Mouse (Mus musculus) lung, embryonic 16.5 days (tissue): ENCODE data around the gene Tmem270. TPM values are rescaled to one million over a fixed set of nuclear protein-coding genes. Genes with fewer than 3 reads are reported as not detected.

Experiments used
- ATAC-seq: fragments of 200-750 bp; cut with Nextera tagmentation; 2 replicates; pipeline ENCODE4 v1.8.0; 2017; ENCODE audit warnings: low read depth, mild to moderate bottlenecking, moderate library complexity
- H3K27ac ChIP-seq: fragments of 300-500 bp; sonication (generic); 2 replicates; pipeline ENCODE4 v1.5.1; 2014; ENCODE audit warnings: mild to moderate bottlenecking, control low read depth, low read length
- H3K27me3 ChIP-seq: fragments of 300-500 bp; sonication (generic); 2 replicates; pipeline ENCODE4 v1.6.1; 2014; ENCODE audit warnings: low read depth, low read length, mixed read lengths; ENCODE audit not compliant: control insufficient read depth, insufficient read depth
- H3K36me3 ChIP-seq: fragments of 300-500 bp; sonication (generic); 2 replicates; pipeline ENCODE4 v1.6.1; 2014; ENCODE audit warnings: low read length; ENCODE audit not compliant: control insufficient read depth, insufficient read depth
- H3K4me1 ChIP-seq: fragments of 300-500 bp; sonication (generic); replicated peaks from 2 replicates; pipeline ENCODE4 v1.6.1; 2014; ENCODE audit warnings: low read length, mixed read lengths; ENCODE audit not compliant: control insufficient read depth, insufficient read depth
- H3K4me2 ChIP-seq: fragments of 300-500 bp; sonication (generic); 2 replicates; pipeline ENCODE4 v1.6.1; 2014; ENCODE audit warnings: low read depth, low read length, control low read depth
- H3K4me3 ChIP-seq: fragments of 300-500 bp; sonication (generic); 2 replicates; pipeline ENCODE4 v1.5.1; 2014; ENCODE audit warnings: mild to moderate bottlenecking, low read length, control low read depth
- H3K9ac ChIP-seq: fragments of 300-500 bp; sonication (generic); 2 replicates; pipeline ENCODE4 v1.6.1; 2014; ENCODE audit warnings: low read length, control low read depth
- H3K9me3 ChIP-seq: fragments of 300-500 bp; sonication (generic); 2 replicates; pipeline ENCODE4 v1.6.1; 2016; ENCODE audit warnings: low read length; ENCODE audit not compliant: control insufficient read depth
- WGBS: fragments of 180-500 bp; shearing (Covaris S2); extraction: QIAGEN DNeasy Blood & Tissue Kit; methylation state at CpG from one replicate; pipeline ENCODE4 v1.1.7; 2014; 5-methylcytosine and 5-hydroxymethylcytosine counted together
- polyA plus RNA-seq: library from polyadenylated mRNA; unstranded; fragments of >200 nt; fragmentation: Nextera tagmentation; extraction: Ambion mirVana; gene quantifications from 2 replicates; pipeline ENCODE4 v1.2.1, GENCODE M21; 2015

Tmem270 gene
- polyA plus RNA-seq, 1 experiment from 2014 or later, result not detected

DNA sequence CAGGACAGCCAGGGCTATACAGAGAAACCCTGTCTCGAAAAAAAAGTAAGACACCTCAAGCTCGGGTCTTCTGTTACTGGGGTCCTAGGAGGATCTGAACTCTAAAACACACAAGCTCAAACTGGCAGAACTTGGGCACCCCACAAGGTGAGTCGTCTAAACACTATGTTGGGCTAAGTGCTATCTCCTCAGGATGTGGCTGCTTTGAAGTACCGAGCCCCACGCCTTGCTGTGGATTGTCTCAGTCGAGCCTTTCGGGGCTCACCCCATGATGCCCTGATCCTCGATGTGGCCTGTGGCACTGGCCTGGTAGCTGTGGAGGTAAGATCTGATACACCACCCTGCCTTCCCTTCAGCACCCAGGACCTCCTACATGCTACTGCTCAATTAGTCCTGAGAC lies 26.7 kb upstream of the Tmem270 start:
- Histone ChIP-seq H3K4me3 (no peak overlapping the region), H3K9ac (no peak overlapping the region), H3K4me2 (peak overlapping the region; percentile 82; the same call in 1 of the 2 replicates), H3K27me3 (no peaks in the 10 kb centered on the region), H3K27ac (no peak overlapping the region), H3K9me3 (no peaks in the 10 kb centered on the region), H3K4me1 (no peaks in the 10 kb centered on the region; the same call in 1 of the 2 replicates), H3K36me3 (no peaks in the 10 kb centered on the region)
- no peak for ATAC-seq
- 85% methylated on average over 8 of the region's 8 CpGs for WGBS

- 43% methylated on average over 9 of the region's 9 CpGs for WGBS
- no peak overlapping the region for H3K27ac ChIP-seq
- H3K27me3 ChIP-seq, result no peaks in the 10 kb centered on the region
- peak overlapping the region; percentile 74 for H3K9ac ChIP-seq
- peak overlapping the region; percentile 67 for H3K4me3 ChIP-seq
- peak; percentile 47 for ATAC-seq
- H3K9me3 ChIP-seq, result no peaks in the 10 kb centered on the region
- no peaks in the 10 kb centered on the region; the same call in 1 of the 2 replicates for H3K4me1 ChIP-seq
- H3K36me3 ChIP-seq, result no peaks in the 10 kb centered on the region
- peak overlapping the region; percentile 82 for H3K4me2 ChIP-seq
Observed at GRCm38 (mm10) chr5:134932903-134933276, 26.4 kb upstream of the Tmem270 start.

DNA sequence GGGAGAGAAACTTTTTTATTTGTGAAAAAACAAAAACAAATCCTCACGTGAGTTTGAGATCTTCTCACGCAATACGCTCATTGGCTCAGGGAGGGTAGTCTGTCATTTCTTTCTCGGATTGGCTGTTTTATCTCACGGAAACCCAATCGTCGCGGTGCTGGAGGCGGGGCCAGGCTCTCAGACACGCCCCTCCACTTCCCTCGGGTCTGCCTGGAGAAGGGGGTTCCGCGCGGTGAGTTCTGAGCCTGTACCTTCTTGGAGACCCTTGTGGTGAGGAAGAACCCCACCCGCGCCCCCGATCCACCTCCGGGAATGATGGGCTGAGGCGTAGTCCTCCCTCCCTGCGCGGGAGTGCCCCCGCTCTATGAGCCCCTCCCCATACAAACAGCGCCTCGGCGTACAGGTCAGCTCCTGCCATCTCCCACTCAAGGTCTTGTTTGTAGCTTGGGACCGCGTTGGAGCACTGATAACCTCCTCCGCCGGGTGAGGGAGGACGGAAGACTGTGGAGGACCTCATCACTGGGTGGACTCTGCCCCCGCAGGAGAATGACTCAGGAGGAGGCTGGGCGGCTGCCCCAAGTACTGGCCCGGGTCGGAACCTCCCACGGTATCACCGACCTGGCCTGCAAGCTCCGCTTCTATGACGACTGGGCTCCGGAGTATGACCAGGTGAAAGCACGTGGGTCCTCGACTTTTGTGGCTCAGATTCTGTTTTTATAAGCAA lies 25.8 kb upstream of the Tmem270 start, which contains the start of gene Mettl27:
Gene Mettl27 (plus strand): TSS at position 190 of the 724 bp plus-strand sequence.
- ATAC-seq, result peak; percentile 98
- no peaks in the 10 kb centered on the region for H3K27me3 ChIP-seq
- H3K4me3 ChIP-seq, result peak within 1 kb of the TSS; percentile 67
- peak within 1 kb of the TSS; percentile 74 for H3K9ac ChIP-seq
- WGBS, result under 1% methylated on average over 41 of the region's 41 CpGs
- H3K9me3 ChIP-seq, result no peaks in the 10 kb centered on the region
- peak within 1 kb of the TSS; percentile 65 for H3K27ac ChIP-seq
- peak within 1 kb of the TSS; percentile 82 for H3K4me2 ChIP-seq
- no peaks in the 10 kb centered on the region for H3K36me3 ChIP-seq
- no peaks in the 10 kb centered on the region; the same call in 1 of the 2 replicates for H3K4me1 ChIP-seq

- ATAC-seq, result no peak
- 85% methylated on average over 2 of the region's 2 CpGs for WGBS
Observed at GRCm38 (mm10) chr5:134929988-134930387, 23.5 kb upstream of the Tmem270 start.

DNA sequence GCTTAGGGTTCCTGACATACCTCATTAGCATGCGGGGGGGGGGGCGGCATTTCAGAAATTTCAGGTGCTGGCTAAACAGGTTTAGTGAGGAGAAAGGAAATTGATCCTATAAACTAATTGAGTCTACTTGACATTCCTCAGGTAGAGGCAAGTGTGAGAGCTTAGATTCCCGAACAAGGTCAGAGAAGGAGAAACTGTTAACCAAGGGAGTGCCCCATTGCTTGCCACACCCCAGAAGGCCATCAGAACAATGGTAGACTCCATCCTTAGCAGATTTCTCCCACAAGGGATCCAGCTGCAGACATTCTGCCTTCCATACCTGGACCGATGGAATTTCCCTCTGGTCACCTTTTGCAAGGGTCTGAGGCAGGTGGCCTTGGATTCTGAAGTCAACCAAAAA lies 20.2 kb upstream of the Tmem270 start:
- H3K9ac ChIP-seq, result no peak overlapping the region
- 60% methylated on average over 4 of the region's 4 CpGs for WGBS
- H3K9me3 ChIP-seq, result no peaks in the 10 kb centered on the region
- ATAC-seq, result no peak
- no peaks in the 10 kb centered on the region for H3K36me3 ChIP-seq
- H3K4me2 ChIP-seq, result no peak overlapping the region
- no peak overlapping the region for H3K4me3 ChIP-seq
- H3K27me3 ChIP-seq, result no peaks in the 10 kb centered on the region
- H3K27ac ChIP-seq, result no peak overlapping the region
- H3K4me1 ChIP-seq, result no peaks in the 10 kb centered on the region; the same call in 1 of the 2 replicates

More at GRCm38 (mm10) chr5:134929988-134930387, 23.5 kb upstream of the Tmem270 start:
- H3K9ac ChIP-seq, result no peak overlapping the region
- H3K9me3 ChIP-seq, result no peaks in the 10 kb centered on the region
- H3K27me3 ChIP-seq, result no peaks in the 10 kb centered on the region
- H3K4me3 ChIP-seq, result no peak overlapping the region
- H3K27ac ChIP-seq, result no peak overlapping the region
- no peak overlapping the region for H3K4me2 ChIP-seq
- H3K4me1 ChIP-seq, result no peaks in the 10 kb centered on the region; the same call in none of the 2 replicates
- no peaks in the 10 kb centered on the region for H3K36me3 ChIP-seq

GRCm38 (mm10) chr5:134923141-134923540 lies 16.6 kb upstream of the Tmem270 start:
- ATAC-seq, result peak; percentile 67
- Histone ChIP-seq H3K4me1 (no peaks in the 10 kb centered on the region; the same call in 1 of the 2 replicates), H3K4me3 (no peak overlapping the region), H3K36me3 (no peaks in the 10 kb centered on the region), H3K4me2 (no peak overlapping the region), H3K9ac (no peak overlapping the region), H3K9me3 (no peaks in the 10 kb centered on the region), H3K27me3 (no peaks in the 10 kb centered on the region), H3K27ac (no peak overlapping the region)
- WGBS, result 35% methylated on average over 6 of the region's 6 CpGs

- WGBS, result 85% methylated on average over 8 of the region's 8 CpGs
- no peak overlapping the region for H3K9ac ChIP-seq
- H3K4me3 ChIP-seq, result no peak overlapping the region
- H3K27ac ChIP-seq, result no peak overlapping the region
- no peaks in the 10 kb centered on the region for H3K4me1 ChIP-seq
- no peak overlapping the region for H3K4me2 ChIP-seq
- ATAC-seq, result no peak
- no peaks in the 10 kb centered on the region for H3K36me3 ChIP-seq
- H3K27me3 ChIP-seq, result no peaks in the 10 kb centered on the region
- H3K9me3 ChIP-seq, result no peaks in the 10 kb centered on the region
Observed at GRCm38 (mm10) chr5:134921106-134921505, 14.6 kb upstream of the Tmem270 start.

DNA sequence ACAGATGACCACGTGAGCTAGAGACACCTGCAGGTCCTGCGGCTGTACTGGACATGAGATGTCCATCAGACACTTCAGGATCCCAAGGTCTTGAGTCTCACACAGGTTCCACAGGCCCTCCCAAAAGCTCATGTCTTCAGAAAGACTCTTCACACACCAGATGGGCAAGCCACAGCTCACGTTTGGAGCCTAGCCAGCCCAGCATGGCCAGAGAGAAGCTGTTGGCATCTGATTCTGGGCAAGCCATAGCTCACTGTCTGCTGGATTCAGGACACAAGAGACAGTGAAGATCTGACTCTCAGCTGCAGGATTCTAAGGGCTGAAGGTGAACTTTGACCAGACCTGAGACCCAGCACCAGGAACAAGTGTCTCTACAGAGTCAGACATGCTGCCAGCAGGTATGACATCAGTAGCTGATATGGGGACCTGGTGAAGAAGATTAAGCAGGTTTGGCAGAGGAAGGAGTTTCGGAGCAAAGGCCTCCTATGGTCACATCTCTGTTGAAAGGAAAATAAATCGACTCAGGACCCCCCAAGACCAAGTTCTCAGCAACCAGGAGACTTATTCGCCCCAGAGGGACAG lies 13.7 kb upstream of the Tmem270 start:
- H3K36me3 ChIP-seq, result no peaks in the 10 kb centered on the region
- 65% methylated on average over 6 of the region's 6 CpGs for WGBS
- ATAC-seq, result no peak
- H3K9me3 ChIP-seq, result no peaks in the 10 kb centered on the region
- H3K4me2 ChIP-seq, result no peak overlapping the region
- H3K4me1 ChIP-seq, result no peaks in the 10 kb centered on the region
- no peaks in the 10 kb centered on the region for H3K27me3 ChIP-seq
- no peak overlapping the region for H3K4me3 ChIP-seq
- H3K27ac ChIP-seq, result no peak overlapping the region
- no peak overlapping the region for H3K9ac ChIP-seq

DNA sequence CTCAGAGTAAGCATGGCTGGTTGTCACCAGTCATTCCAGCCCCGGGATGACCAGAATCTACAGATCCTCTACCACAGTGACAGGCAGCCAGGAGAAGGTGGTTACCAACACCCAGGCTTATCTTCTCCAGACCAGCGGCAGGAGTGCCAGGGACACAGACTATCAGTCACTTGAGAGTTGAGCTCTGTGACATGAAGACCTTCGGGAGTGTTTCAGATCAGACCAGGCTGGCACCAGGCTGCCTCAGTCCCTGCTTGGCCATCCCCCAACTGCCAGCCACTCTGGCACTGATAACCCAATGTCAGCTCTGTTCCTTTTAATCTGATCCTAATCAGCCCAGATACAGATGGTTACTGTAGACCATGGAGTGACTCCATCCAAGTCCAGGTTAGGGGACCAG lies 12.6 kb upstream of the Tmem270 start:
- Histone ChIP-seq H3K27ac (no peak overlapping the region), H3K36me3 (no peaks in the 10 kb centered on the region), H3K9ac (no peak overlapping the region), H3K4me1 (no peaks in the 10 kb centered on the region), H3K4me3 (no peak overlapping the region), H3K27me3 (no peaks in the 10 kb centered on the region), H3K9me3 (no peaks in the 10 kb centered on the region), H3K4me2 (no peak overlapping the region)
- ATAC-seq, result no peak
- 80% methylated on average over 3 of the region's 3 CpGs for WGBS
